Mouse (Mus musculus): ENCODE data around the gene Gabbr1. TPM values are rescaled to one million over a fixed set of nuclear protein-coding genes. Genes with fewer than 3 reads are reported as not detected.

The Gabbr1 gene
- 20.1 and 23.9 TPM in 2 replicates for polyA plus RNA-seq (2012)

- no peak for TF ChIP-seq GATA1 (IDR thresholded peaks at IDR 0.05; ENCODE audit: low read length)
Observed at GRCm38 (mm10) chr17:37045611-37046311, at the start of gene Gabbr1. Gene Gabbr1, plus strand, starts transcription at chr17:37045966.

- no peak for TF ChIP-seq GATA1 (IDR thresholded peaks at IDR 0.05; ENCODE audit: low read length)
Observed at GRCm38 (mm10) chr17:36997033-36997735, 48.6 kb upstream of the Gabbr1 start.

GRCm38 (mm10) chr17:36998477-36998876 lies 47.3 kb upstream of the Gabbr1 start:
- TF ChIP-seq GATA1 (IDR thresholded peaks at IDR 0.05; ENCODE audit: low read length): no peak

GRCm38 (mm10) chr17:37000863-37001262 lies 44.9 kb upstream of the Gabbr1 start, which contains the start of gene Zfp57:
Gene Zfp57, plus strand, starts transcription at chr17:37001163.
- TF ChIP-seq GATA1 (IDR thresholded peaks at IDR 0.05; ENCODE audit: low read length): no peak

GRCm38 (mm10) chr17:37002364-37003330 lies 43.1 kb upstream of the Gabbr1 start:
- no peak for TF ChIP-seq GATA1 (IDR thresholded peaks at IDR 0.05; ENCODE audit: low read length)

- TF ChIP-seq GATA1 (IDR thresholded peaks at IDR 0.05; ENCODE audit: low read length): no peak
Observed at GRCm38 (mm10) chr17:37003366-37003765, 42.4 kb upstream of the Gabbr1 start.

GRCm38 (mm10) chr17:37008161-37008560 lies 37.6 kb upstream of the Gabbr1 start:
- TF ChIP-seq GATA1 (IDR thresholded peaks at IDR 0.05; ENCODE audit: low read length): no peak

GRCm38 (mm10) chr17:37009460-37010042 lies 36.2 kb upstream of the Gabbr1 start:
- TF ChIP-seq GATA1 (IDR thresholded peaks at IDR 0.05; ENCODE audit: low read length): no peak

GRCm38 (mm10) chr17:37011719-37012118 lies 34.0 kb upstream of the Gabbr1 start:
- TF ChIP-seq GATA1 (IDR thresholded peaks at IDR 0.05; ENCODE audit: low read length): no peak

GRCm38 (mm10) chr17:37012141-37012540 lies 33.6 kb upstream of the Gabbr1 start:
- TF ChIP-seq GATA1 (IDR thresholded peaks at IDR 0.05; ENCODE audit: low read length): no peak

GRCm38 (mm10) chr17:37016333-37016732 lies 29.4 kb upstream of the Gabbr1 start:
- no peak for TF ChIP-seq GATA1 (IDR thresholded peaks at IDR 0.05; ENCODE audit: low read length)

- no peak for TF ChIP-seq GATA1 (IDR thresholded peaks at IDR 0.05; ENCODE audit: low read length)
Observed at GRCm38 (mm10) chr17:37018328-37018727, 27.4 kb upstream of the Gabbr1 start.

- no peak for TF ChIP-seq GATA1 (IDR thresholded peaks at IDR 0.05; ENCODE audit: low read length)
Observed at GRCm38 (mm10) chr17:37022628-37023576, 22.9 kb upstream of the Gabbr1 start, which contains the start of gene Mog. Gene Mog, minus strand, starts transcription at chr17:37023398.

- no peak for TF ChIP-seq GATA1 (IDR thresholded peaks at IDR 0.05; ENCODE audit: low read length)
Observed at GRCm38 (mm10) chr17:37026425-37026824, 19.3 kb upstream of the Gabbr1 start.

Measured in G1E-ER4 (cell line).